In genomic region chr17:75228321-75228720, GRCm38 (mm10) we compare ENCODE assay signal across 11 mouse cellular contexts.
"Had no signal": no experiment of that assay in that cellular context is flagged by ENCODE, and none has a peak within 500 bp of the region (broad histone marks: within the 10 kb centered on the region; RNA-seq: fewer than 3 reads in every experiment).

No protein-coding gene starts in this region.

- H3K4me3 ChIP-seq: kidney, embryonic 15.5 days; layer of hippocampus, adult 2 months; limb, embryonic 12.5 days; liver, embryonic 13.5 days; midbrain, embryonic 13.5 days had no signal

- H3K9ac ChIP-seq: kidney, embryonic 15.5 days; limb, embryonic 12.5 days; liver, embryonic 13.5 days; liver, postnatal 0 days; midbrain, embryonic 13.5 days had no signal

- H3K36me3 ChIP-seq: liver, embryonic 13.5 days; midbrain, embryonic 13.5 days had no signal

- H3K4me2 ChIP-seq: kidney, embryonic 15.5 days; limb, embryonic 12.5 days; liver, embryonic 13.5 days; midbrain, embryonic 13.5 days had no signal

- H3K4me1 ChIP-seq: kidney, embryonic 15.5 days; limb, embryonic 12.5 days; liver, embryonic 13.5 days; midbrain, embryonic 13.5 days had no signal

- H3K9me3 ChIP-seq: kidney, embryonic 15.5 days; limb, embryonic 12.5 days; liver, embryonic 13.5 days; midbrain, embryonic 13.5 days had no signal

- H3K27ac ChIP-seq: kidney, embryonic 15.5 days; layer of hippocampus, adult 2 months; limb, embryonic 12.5 days; liver, embryonic 13.5 days; midbrain, embryonic 13.5 days had no signal

- ATAC-seq: inflammation-experienced regulatory T-cells, adult 6 months; intestine, postnatal 0 days; liver, postnatal 0 days; midbrain, embryonic 13.5 days had no signal

- DNase-seq: liver; liver, embryonic 13.5 days; liver, postnatal 0 days; thymus, adult 2 months; thymus, postnatal 25 days had no signal

- H3K27me3 ChIP-seq: kidney, embryonic 15.5 days; limb, embryonic 12.5 days; liver, embryonic 13.5 days; midbrain, embryonic 13.5 days had no signal
